Mouse (Mus musculus) bone marrow, adult 2 months (tissue): ENCODE results near the gene Tdrd3. TPM values are rescaled to one million over a fixed set of nuclear protein-coding genes. Genes with fewer than 3 reads are reported as not detected.

ENCODE experiments used
- H3K27ac ChIP-seq: fragments of 200-500 bp; 2 replicates; pipeline ENCODE4 v1.5.1; 2012; ENCODE audit warnings: low read depth, mild to moderate bottlenecking, control low read depth, inconsistent platforms, low read length; ENCODE audit not compliant: control insufficient read depth, poor library complexity, insufficient read depth
- H3K4me1 ChIP-seq: fragments of 200-500 bp; 2 replicates; pipeline ENCODE4 v1.6.1; 2011; ENCODE audit warnings: low read length; ENCODE audit not compliant: control insufficient read depth, insufficient read depth
- H3K4me3 ChIP-seq: fragments of 200-500 bp; replicated peaks from 2 replicates; pipeline ENCODE3; 2011; ENCODE audit warnings: mild to moderate bottlenecking, low read depth, low read length, control low read depth; ENCODE audit not compliant: control insufficient read depth
- CTCF ChIP-seq: fragments of 200-500 bp; IDR thresholded peaks from 2 replicates; pipeline ENCODE4 v1.5.1; 2011; ENCODE audit warnings: low read length, control low read depth; ENCODE audit not compliant: control insufficient read depth, insufficient read depth
- POLR2A ChIP-seq: fragments of 200-500 bp; IDR thresholded peaks from 2 replicates; pipeline ENCODE4 v1.6.1; 2011; ENCODE audit warnings: low read depth, mild to moderate bottlenecking, control low read depth, low read length, borderline replicate concordance; ENCODE audit not compliant: control insufficient read depth
- WGBS: fragments of 180-500 bp; shearing (Covaris S2); methylation state at CpG from one replicate; pipeline ENCODE4 v1.1.7; 2018; 5-methylcytosine and 5-hydroxymethylcytosine counted together
- polyA plus RNA-seq: library from polyadenylated mRNA; stranded (reverse); fragments of >200 nt; gene quantifications from 2 replicates; pipeline ENCODE4 v1.2.4, GENCODE M21; 2011; ENCODE audit warnings: low replicate concordance; ENCODE audit not compliant: missing spikeins, insufficient read depth, insufficient read length

Tdrd3 gene
- polyA plus RNA-seq, 1 experiment, result 21.8 TPM

DNA sequence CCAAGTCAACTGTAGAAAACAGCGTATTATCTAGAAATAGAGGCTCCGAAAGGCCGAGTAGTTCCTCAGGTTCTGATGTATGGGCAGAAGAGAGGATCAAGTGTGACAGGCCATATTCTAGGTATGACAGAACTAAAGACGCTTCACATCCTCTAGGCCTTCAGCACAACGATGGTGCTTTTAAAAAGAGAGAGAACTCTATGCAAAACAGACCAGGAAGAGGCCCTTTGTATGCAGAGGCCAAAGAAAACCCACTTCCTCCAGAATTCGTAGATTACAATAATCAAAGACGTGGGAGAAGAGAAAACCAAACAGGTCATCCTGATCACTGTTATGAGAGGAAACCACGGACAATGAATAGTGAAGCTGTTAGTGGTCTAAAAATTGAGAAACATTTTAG is 89.5 kb downstream of the Tdrd3 start:
- Histone ChIP-seq H3K27ac (no peak overlapping the region), H3K4me3 (no peak overlapping the region), H3K4me1 (no peaks in the 10 kb centered on the region)
- 55% methylated on average over 8 of the region's 8 CpGs for WGBS
- TF ChIP-seq CTCF (no peak), POLR2A (no peak)

DNA sequence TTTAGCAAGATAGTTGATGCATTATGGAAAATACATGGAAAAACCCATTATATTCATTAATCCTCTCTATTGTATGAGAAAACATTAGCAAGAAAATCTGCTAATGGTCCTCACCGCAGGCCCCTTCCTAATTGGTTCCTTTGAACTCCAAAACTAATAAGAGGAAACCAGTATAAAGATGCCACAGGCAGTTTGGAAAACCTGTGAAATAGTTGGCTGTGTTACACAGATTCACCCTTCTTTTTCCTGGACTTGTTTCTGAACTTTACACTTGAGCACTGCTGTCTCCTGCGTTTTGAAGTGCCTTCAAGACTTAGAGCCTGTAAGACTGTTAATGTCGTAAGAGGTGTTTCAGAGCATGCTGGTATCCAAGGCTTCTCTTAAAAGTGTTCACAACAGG is 98.8 kb downstream of the Tdrd3 start:
- Histone ChIP-seq H3K27ac (no peak overlapping the region), H3K4me1 (no peaks in the 10 kb centered on the region), H3K4me3 (no peak overlapping the region)
- 87% methylated on average over 3 of the region's 3 CpGs for WGBS
- TF ChIP-seq POLR2A (no peak), CTCF (no peak)

DNA sequence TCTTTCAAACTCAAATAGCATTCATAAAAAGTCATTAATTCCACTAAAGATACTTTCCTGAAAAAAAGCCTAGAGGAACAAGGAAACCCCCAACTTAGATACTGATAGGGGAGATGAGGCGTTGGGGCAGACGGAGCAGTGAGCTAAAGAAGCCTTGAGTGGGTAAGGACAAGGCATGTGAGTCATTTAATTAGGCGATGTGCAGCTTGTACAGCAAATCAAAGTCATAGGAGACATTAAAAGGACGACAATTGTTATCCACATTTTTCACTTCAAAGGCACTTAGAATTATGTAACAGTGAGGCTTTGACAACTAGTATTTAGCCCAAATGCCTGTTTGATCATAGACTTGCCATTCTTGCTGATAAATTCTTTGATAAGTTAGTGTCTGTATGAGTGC is 100.9 kb downstream of the Tdrd3 start:
- no peaks in the 10 kb centered on the region for H3K4me1 ChIP-seq
- no peak overlapping the region for H3K4me3 ChIP-seq
- TF ChIP-seq POLR2A (no peak), CTCF (no peak)
- 88% methylated on average over 4 of the region's 4 CpGs for WGBS
- no peak overlapping the region for H3K27ac ChIP-seq

DNA sequence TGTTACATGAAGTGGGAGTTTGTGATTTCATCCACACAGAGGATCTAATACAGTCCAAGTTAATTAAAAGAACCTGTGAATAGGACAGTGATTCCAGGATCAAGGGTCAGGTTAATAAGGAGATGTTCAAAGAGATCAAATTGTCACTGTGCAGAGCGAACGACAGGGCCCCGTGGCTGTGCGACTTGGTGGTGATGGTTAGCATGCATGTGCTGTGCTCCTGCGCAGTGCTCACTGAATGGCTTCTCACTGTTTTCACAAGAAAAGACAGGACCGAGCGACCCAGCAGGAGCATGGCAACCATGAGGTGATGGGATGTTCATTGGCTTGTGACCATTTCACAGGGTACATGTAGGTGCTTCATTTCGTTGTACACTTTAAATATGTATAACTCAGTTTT is 115.4 kb downstream of the Tdrd3 start:
- no peaks in the 10 kb centered on the region for H3K4me1 ChIP-seq
- TF ChIP-seq CTCF, result no peak
- TF ChIP-seq POLR2A, result no peak
- WGBS, result 86% methylated on average over 8 of the region's 8 CpGs
- no peak overlapping the region for H3K27ac ChIP-seq
- H3K4me3 ChIP-seq, result no peak overlapping the region

DNA sequence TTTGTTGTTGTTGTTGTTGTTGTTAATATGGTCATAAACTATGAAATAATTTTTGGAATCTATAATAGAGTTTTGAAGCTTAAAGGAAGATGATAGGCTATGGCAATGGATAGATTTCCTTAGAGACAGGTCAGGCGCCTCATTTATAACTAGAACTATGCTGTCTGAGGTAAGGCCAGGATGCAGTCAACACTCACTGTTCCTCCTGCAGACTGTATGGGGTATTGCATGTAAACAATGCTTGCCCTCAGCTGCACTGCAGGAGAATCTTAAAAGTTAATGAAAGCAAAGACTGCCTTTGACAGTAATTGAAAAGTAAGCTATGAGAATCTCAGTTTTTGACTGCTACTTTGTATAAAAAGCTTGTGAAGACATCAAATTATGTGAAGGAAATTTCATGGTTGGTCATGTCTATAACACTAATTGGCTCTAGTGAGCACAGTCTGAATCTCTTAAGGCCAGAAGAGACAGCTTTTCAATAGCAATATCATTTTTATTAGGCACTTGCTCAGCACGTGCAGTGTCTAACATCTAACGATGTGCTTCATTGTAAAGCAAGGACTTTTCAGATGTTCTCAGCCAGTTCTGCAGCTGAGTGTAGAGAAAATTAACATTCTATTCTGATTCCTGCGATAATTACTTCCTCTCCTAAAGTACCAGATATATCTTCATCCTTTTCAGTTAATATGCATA is 120.8 kb downstream of the Tdrd3 start:
- 83% methylated on average over 4 of the region's 4 CpGs for WGBS
- Histone ChIP-seq H3K4me1 (no peaks in the 10 kb centered on the region), H3K4me3 (no peak overlapping the region), H3K27ac (no peak overlapping the region)
- TF ChIP-seq POLR2A, result no peak
- no peak for TF ChIP-seq CTCF

DNA sequence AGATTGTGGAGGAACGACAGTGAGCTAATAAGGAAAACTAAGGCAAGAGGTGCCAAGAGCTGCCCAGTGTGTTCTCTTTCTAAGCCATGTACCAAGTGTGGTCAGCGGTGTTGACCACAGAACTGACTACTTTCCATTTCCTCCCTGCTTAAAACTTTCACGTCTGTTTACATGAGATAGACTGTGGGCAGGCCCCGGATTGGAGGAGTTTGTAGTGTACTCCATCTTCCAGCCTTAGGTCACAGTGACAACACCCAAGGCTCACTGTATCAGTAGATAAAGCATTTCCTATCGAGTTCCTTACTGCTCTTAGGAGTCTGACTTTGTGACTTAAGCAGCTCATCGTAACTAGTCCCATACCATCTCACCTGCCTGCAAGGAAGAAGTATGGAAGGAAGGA is 133.5 kb downstream of the Tdrd3 start:
- TF ChIP-seq CTCF (no peak), POLR2A (no peak)
- WGBS, result 45% methylated on average over 6 of the region's 6 CpGs
- H3K27ac ChIP-seq, result no peak overlapping the region

DNA sequence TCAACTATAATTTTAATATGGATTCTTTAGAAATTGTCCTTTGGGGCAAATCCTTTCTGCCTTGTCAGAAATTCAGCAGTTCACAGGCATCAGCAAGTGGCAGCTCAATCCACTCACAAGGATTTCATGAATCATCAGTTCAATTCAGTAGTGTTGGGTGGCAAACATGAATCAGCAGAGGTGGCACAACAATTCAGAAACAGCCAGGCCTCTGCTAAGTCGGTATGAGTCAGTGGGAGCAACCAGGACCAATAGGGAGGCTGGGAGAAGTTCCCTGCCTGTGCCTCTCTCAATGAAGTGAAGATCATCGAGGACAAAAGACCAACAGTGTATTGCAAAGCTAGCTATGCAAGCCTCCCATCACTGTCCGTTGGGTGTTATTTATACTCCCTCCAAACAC is 135.8 kb downstream of the Tdrd3 start:
- no peak for TF ChIP-seq POLR2A
- no peak for TF ChIP-seq CTCF
- Histone ChIP-seq H3K4me3 (no peak overlapping the region), H3K4me1 (no peaks in the 10 kb centered on the region), H3K27ac (no peak overlapping the region)
- WGBS, result 68% methylated on average over 3 of the region's 3 CpGs

More for the DNA sequence above, 133.5 kb downstream of the Tdrd3 start:
- Histone ChIP-seq H3K4me1 (no peaks in the 10 kb centered on the region), H3K4me3 (no peak overlapping the region)

DNA sequence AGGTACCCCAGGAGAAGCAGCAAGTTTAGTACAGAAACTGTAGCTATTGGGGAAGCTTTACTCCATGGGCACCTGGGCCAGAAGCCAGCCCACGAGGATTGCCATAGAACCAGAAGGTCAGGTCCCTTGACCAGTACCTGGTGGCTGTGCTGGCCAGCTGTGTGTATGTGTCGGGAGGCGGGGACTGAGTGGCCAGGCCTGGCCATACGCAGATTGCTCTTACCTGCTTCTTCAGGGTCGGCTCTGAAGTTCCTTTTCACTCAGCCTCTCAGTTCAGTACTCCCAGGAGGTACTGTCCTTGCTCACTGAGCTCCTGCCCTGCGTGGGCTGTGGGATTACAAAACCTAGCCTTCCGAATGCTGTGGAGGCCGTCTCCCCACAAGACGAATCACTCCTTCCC is 147.4 kb downstream of the Tdrd3 start:
- Histone ChIP-seq H3K4me1 (no peaks in the 10 kb centered on the region), H3K4me3 (no peak overlapping the region), H3K27ac (no peak overlapping the region)
- 68% methylated on average over 9 of the region's 9 CpGs for WGBS
- TF ChIP-seq POLR2A (no peak), CTCF (no peak)

DNA sequence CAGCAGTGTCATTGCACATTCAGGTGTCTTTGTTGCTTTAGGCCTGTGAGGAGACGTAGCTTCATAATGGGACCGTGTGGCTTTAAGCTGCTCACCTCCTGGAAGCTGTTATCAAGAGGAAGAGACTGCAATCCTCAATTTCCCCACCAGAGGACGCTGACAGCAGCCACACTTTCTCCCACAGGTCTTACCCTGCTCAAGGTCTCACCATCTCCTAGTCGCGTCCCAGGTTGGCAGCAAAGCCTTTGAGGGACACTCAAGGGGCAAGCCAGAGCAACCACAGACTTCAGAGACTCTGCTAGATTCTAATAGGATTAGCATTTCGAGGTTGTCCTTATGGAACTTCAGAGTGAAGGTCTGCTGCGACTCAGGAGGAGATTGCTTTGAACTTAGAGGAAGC is 149.8 kb downstream of the Tdrd3 start:
- H3K4me3 ChIP-seq, result no peak overlapping the region
- no peaks in the 10 kb centered on the region for H3K4me1 ChIP-seq
- 28% methylated on average over 7 of the region's 7 CpGs for WGBS
- TF ChIP-seq POLR2A (no peak), CTCF (no peak)
- no peak overlapping the region for H3K27ac ChIP-seq
